Mouse (Mus musculus) limb, embryonic 11.5 days (tissue): ENCODE data around the gene Tmem198. TPM values are rescaled to one million over a fixed set of nuclear protein-coding genes. Genes with fewer than 3 reads are reported as not detected.
A peak's percentile ranks its signal among the peaks of the same experiment; 100 is the strongest.

Experiments used
- ATAC-seq: fragments of 200-750 bp; cut with Nextera tagmentation; 2 replicates; pipeline ENCODE4 v1.8.0; 2017; ENCODE audit warnings: low read depth; ENCODE audit not compliant: insufficient number of reproducible peaks, low FRiP score, low TSS enrichment
- DNase-seq: peaks from one replicate; pipeline ENCODE4 v3.0.0-alpha.2; 2015; ENCODE audit warnings: low spot score
- H3K27ac ChIP-seq: fragments of 300-500 bp; sonication (generic); replicated peaks from 2 replicates; pipeline ENCODE4 v1.5.1; 2014; ENCODE audit warnings: low read depth, mild to moderate bottlenecking, low read length
- H3K27me3 ChIP-seq: fragments of 300-500 bp; sonication (generic); 2 replicates; pipeline ENCODE4 v1.6.1; 2014; ENCODE audit warnings: mild to moderate bottlenecking, low read length, mixed read lengths; ENCODE audit not compliant: control insufficient read depth, insufficient read depth
- H3K36me3 ChIP-seq: fragments of 300-500 bp; sonication (generic); 2 replicates; pipeline ENCODE4 v1.6.1; 2014; ENCODE audit warnings: mild to moderate bottlenecking, low read length, moderate library complexity, mixed read lengths; ENCODE audit not compliant: control insufficient read depth, insufficient read depth
- H3K4me1 ChIP-seq: fragments of 300-500 bp; sonication (generic); 2 replicates; pipeline ENCODE4 v1.6.1; 2014; ENCODE audit warnings: low read length, mixed read lengths; ENCODE audit not compliant: control insufficient read depth, insufficient read depth
- H3K4me2 ChIP-seq: fragments of 300-500 bp; sonication (generic); 2 replicates; pipeline ENCODE4 v1.6.1; 2014; ENCODE audit warnings: low read depth, mild to moderate bottlenecking, moderate library complexity; ENCODE audit not compliant: severe bottlenecking
- H3K4me3 ChIP-seq: fragments of 300-500 bp; sonication (generic); 2 replicates; pipeline ENCODE4 v1.5.1; 2014; ENCODE audit warnings: low read depth, low read length
- H3K9ac ChIP-seq: fragments of 300-500 bp; sonication (generic); 2 replicates; pipeline ENCODE4 v1.6.1; 2014; ENCODE audit warnings: mild to moderate bottlenecking, low read length
- H3K9me3 ChIP-seq: fragments of 300-500 bp; sonication (generic); 2 replicates; pipeline ENCODE4 v1.6.1; 2016; ENCODE audit warnings: low read length; ENCODE audit not compliant: control insufficient read depth
- WGBS: fragments of 180-500 bp; shearing (Covaris S2); extraction: QIAGEN DNeasy Blood & Tissue Kit; methylation state at CpG from one replicate; pipeline ENCODE4 v1.1.7; 2014; 5-methylcytosine and 5-hydroxymethylcytosine counted together
- polyA plus RNA-seq: library from polyadenylated mRNA; unstranded; fragments of >200 nt; fragmentation: Nextera tagmentation; extraction: Ambion mirVana; gene quantifications from 2 replicates; pipeline ENCODE4 v1.2.1, GENCODE M21; 2014

The Tmem198 gene
- polyA plus RNA-seq, 1 experiment from 2014 or later = 0.17 TPM

- WGBS = 81% methylated on average over 5 of the region's 5 CpGs
- DNase-seq (no peak), ATAC-seq (no peak)
- Histone ChIP-seq H3K9ac (no peak overlapping the region), H3K27me3 (0 out of 2 replicates have a peak, but pooled peaks cover 2% of the 10 kb centered on the region), H3K4me3 (no peak overlapping the region), H3K4me2 (no peak overlapping the region), H3K9me3 (no peaks in the 10 kb centered on the region), H3K36me3 (no peaks in the 10 kb centered on the region), H3K4me1 (peaks cover 20% of the 10 kb centered on the region), H3K27ac (no peak overlapping the region)
These were observed 30.8 kb downstream of the Tmem198 start for GRCm38 (mm10) chr1:75510154-75510553.

GRCm38 (mm10) chr1:75511437-75512210 is 32.3 kb downstream of the Tmem198 start:
- Histone ChIP-seq H3K9ac (no peak overlapping the region), H3K4me2 (no peak overlapping the region), H3K9me3 (no peaks in the 10 kb centered on the region), H3K27ac (peak overlapping the region; percentile 10; the same call in 1 of the 2 replicates), H3K36me3 (no peaks in the 10 kb centered on the region), H3K4me3 (no peak overlapping the region), H3K27me3 (0 out of 2 replicates have a peak, but pooled peaks cover 2% of the 10 kb centered on the region), H3K4me1 (peaks cover 16% of the 10 kb centered on the region)
- peak; percentile 57 for DNase-seq
- WGBS = 68% methylated on average over 4 of the region's 4 CpGs
- ATAC-seq = no peak

GRCm38 (mm10) chr1:75512550-75512949 is 33.2 kb downstream of the Tmem198 start:
- H3K4me3 ChIP-seq = no peak overlapping the region
- peaks cover 9% of the 10 kb centered on the region for H3K4me1 ChIP-seq
- no peak overlapping the region for H3K27ac ChIP-seq
- 0 out of 2 replicates have a peak, but pooled peaks cover 2% of the 10 kb centered on the region for H3K27me3 ChIP-seq
- H3K4me2 ChIP-seq = no peak overlapping the region
- no peaks in the 10 kb centered on the region for H3K9me3 ChIP-seq
- 94% methylated on average over 3 of the region's 3 CpGs for WGBS
- no peaks in the 10 kb centered on the region for H3K36me3 ChIP-seq
- DNase-seq (no peak), ATAC-seq (no peak)
- no peak overlapping the region for H3K9ac ChIP-seq

- 76% methylated on average over 15 of the region's 15 CpGs for WGBS
- no peak for ATAC-seq
- Histone ChIP-seq H3K4me1 (no peaks in the 10 kb centered on the region), H3K9ac (no peak overlapping the region), H3K9me3 (no peaks in the 10 kb centered on the region; the same call in 1 of the 2 replicates), H3K4me2 (no peak overlapping the region), H3K36me3 (no peaks in the 10 kb centered on the region), H3K27ac (no peak overlapping the region), H3K4me3 (no peak overlapping the region), H3K27me3 (no peaks in the 10 kb centered on the region)
- DNase-seq = no peak
These were observed 37.5 kb downstream of the Tmem198 start for GRCm38 (mm10) chr1:75516703-75517380.

GRCm38 (mm10) chr1:75517984-75518383 is 38.7 kb downstream of the Tmem198 start:
- Histone ChIP-seq H3K9me3 (no peaks in the 10 kb centered on the region; the same call in 1 of the 2 replicates), H3K4me2 (no peak overlapping the region), H3K4me3 (no peak overlapping the region), H3K27me3 (no peaks in the 10 kb centered on the region), H3K27ac (no peak overlapping the region), H3K9ac (no peak overlapping the region), H3K4me1 (no peaks in the 10 kb centered on the region), H3K36me3 (no peaks in the 10 kb centered on the region)
- ATAC-seq (no peak), DNase-seq (no peak)
- 49% methylated on average over 4 of the region's 4 CpGs for WGBS

- Histone ChIP-seq H3K27ac (no peak overlapping the region), H3K36me3 (no peaks in the 10 kb centered on the region), H3K4me1 (no peaks in the 10 kb centered on the region), H3K9ac (no peak overlapping the region), H3K4me2 (no peak overlapping the region), H3K27me3 (no peaks in the 10 kb centered on the region), H3K9me3 (no peaks in the 10 kb centered on the region; the same call in 1 of the 2 replicates), H3K4me3 (no peak overlapping the region)
- no peak for ATAC-seq
- WGBS = 93% methylated on average over 4 of the region's 4 CpGs
- no peak for DNase-seq
These were observed 39.1 kb downstream of the Tmem198 start for GRCm38 (mm10) chr1:75518427-75518826.

- no peak for ATAC-seq
- no peaks in the 10 kb centered on the region; the same call in 1 of the 2 replicates for H3K9me3 ChIP-seq
- 89% methylated on average over 5 of the region's 5 CpGs for WGBS
- no peaks in the 10 kb centered on the region for H3K27me3 ChIP-seq
- no peak overlapping the region for H3K4me3 ChIP-seq
- no peaks in the 10 kb centered on the region for H3K4me1 ChIP-seq
- H3K36me3 ChIP-seq = no peaks in the 10 kb centered on the region
- DNase-seq = no peak
- no peak overlapping the region for H3K4me2 ChIP-seq
- no peak overlapping the region for H3K9ac ChIP-seq
- H3K27ac ChIP-seq = no peak overlapping the region
These were observed 40.2 kb downstream of the Tmem198 start for GRCm38 (mm10) chr1:75519576-75519975.

- Histone ChIP-seq H3K4me3 (peak within 1 kb of the TSS; percentile 51), H3K9me3 (no peaks in the 10 kb centered on the region; the same call in 1 of the 2 replicates), H3K27ac (peak within 1 kb of the TSS; percentile 92), H3K4me1 (no peaks in the 10 kb centered on the region), H3K36me3 (peaks cover 4% of the 10 kb centered on the region), H3K4me2 (peak within 1 kb of the TSS; percentile 55), H3K27me3 (no peaks in the 10 kb centered on the region), H3K9ac (peak within 1 kb of the TSS; percentile 49; the same call in 1 of the 2 replicates)
- peak; percentile 96 for ATAC-seq
- DNase-seq = peak; percentile 97
- under 1% methylated on average over 46 of the region's 46 CpGs for WGBS
These were observed 42.1 kb downstream of the Tmem198 start, which contains the start of gene Stk11ip for GRCm38 (mm10) chr1:75521321-75522031. Stk11ip (plus strand) TSS chr1:75521529.
